Mouse (Mus musculus): Measurements from ENCODE around the gene Sync.

DNA sequence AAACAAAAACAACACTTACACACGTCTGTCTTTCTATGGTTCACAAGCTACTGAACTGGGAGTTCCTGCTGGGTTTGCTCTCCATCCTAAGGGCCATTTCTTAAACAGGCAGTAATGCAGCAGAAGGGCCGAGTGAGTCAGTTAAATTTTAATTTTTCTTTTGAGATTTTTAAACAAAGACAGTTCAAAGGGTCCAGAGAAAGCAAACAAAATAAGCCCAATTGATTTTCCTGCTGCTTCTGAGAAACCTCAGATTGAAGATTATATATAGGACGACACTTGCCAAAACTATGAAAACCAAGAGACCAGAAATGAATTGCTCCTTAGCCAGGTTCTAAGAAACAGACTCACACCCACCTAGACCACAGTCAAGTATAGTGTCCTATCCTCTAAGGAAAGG lies 26.5 kb downstream of the Sync start:
- TF ChIP-seq CTCF (IDR thresholded peaks at IDR 0.05; ENCODE audit: low read depth) (no peak), EP300 (IDR thresholded peaks at IDR 0.05; ENCODE audit: low read depth) (no peak)
